ENCODE assay signal across 8 mouse cellular contexts in genomic region chr3:145575743-145576481, GRCm38 (mm10). TPM values are rescaled to one million over a fixed set of nuclear protein-coding genes. Genes with fewer than 3 reads are reported as not detected.
DNase-seq lines count a peak whose midpoint lies in the region; ATAC-seq lines count a peak whose summit lies in the region.

Gene Znhit6 (plus strand): TSS chr3:145576205.

- no peaks in the 10 kb centered on the region for H3K9me3 ChIP-seq in lung, embryonic 16.5 days (ENCODE audit: control insufficient read depth, low read length)

- peaks cover 16% of the 10 kb centered on the region for H3K36me3 ChIP-seq in lung, embryonic 16.5 days (ENCODE audit: control insufficient read depth, insufficient read depth, low read length)

- WGBS in lung, embryonic 16.5 days, result 5% methylated on average over 37 of the region's 37 CpGs

- peak; percentile 88 to 93 for ATAC-seq in hematopoietic stem cell, adult 5-6 weeks (replicated peaks in 1 of 2; ENCODE audit: insufficient read depth in 1 of 2, low FRiP score in 2 of 2, low TSS enrichment in 1 of 2, low read depth in 1 of 2, poor library complexity in 2 of 2, severe bottlenecking in 2 of 2)
- ATAC-seq in lung, embryonic 16.5 days (ENCODE audit: low read depth), result peak; percentile 93

- peak within 1 kb of the TSS; percentile 93 for H3K4me3 ChIP-seq in lung, embryonic 16.5 days (ENCODE audit: low read length)

- peak; percentile 96 for DNase-seq in MEL-GATA-1-ER (ENCODE audit: extremely low read depth, low read depth)
- DNase-seq in cerebellum, adult 8-10 months, result peak; percentile 91
- peak; percentile 92 for DNase-seq in forelimb bud, embryonic 11.5 days (ENCODE audit: low read depth, low spot score)
- peak; percentile 86 for DNase-seq in layer of hippocampus, adult 9-10 months (ENCODE audit: low spot score)
- DNase-seq in ovary, postnatal 10 days (ENCODE audit: low spot score), result peak; percentile 76
- DNase-seq in thymus, postnatal 10 days (ENCODE audit: low spot score in 2 of 2), result peak; percentile 88 to 91

- no peaks in the 10 kb centered on the region for H3K27me3 ChIP-seq in lung, embryonic 16.5 days (ENCODE audit: control insufficient read depth, insufficient read depth, low read depth, low read length)

- H3K4me2 ChIP-seq in lung, embryonic 16.5 days (ENCODE audit: low read depth, low read length), result peak within 1 kb of the TSS; percentile 73

- H3K9ac ChIP-seq in lung, embryonic 16.5 days (ENCODE audit: low read length), result peak within 1 kb of the TSS; percentile 80

- peaks cover 11% of the 10 kb centered on the region for H3K4me1 ChIP-seq in lung, embryonic 16.5 days (replicated peaks; ENCODE audit: control insufficient read depth, insufficient read depth, low read length)

- H3K27ac ChIP-seq in lung, embryonic 16.5 days (ENCODE audit: low read length), result peak within 1 kb of the TSS; percentile 47; the same call in 1 of the 2 replicates

RNA-seq across cellular contexts. Expression of gene Znhit6, which starts in this region (rescaled TPM):
- total RNA-seq in hematopoietic stem cell, adult 5-6 weeks (2017), result 22.1 and 48.8 TPM in 2 replicates
- polyA plus RNA-seq in lung, embryonic 16.5 days (2015; fragmentation: Nextera tagmentation; extraction: Ambion mirVana), result 25.9 and 27.9 TPM in 2 replicates

Comparison
In these comparisons a context has a peak if more than half of its experiments do, and no peak if none do; other contexts are left out.
1. Peak in every context shown above with its lines: DNase-seq, ATAC-seq, H3K4me3 ChIP-seq and H3K27ac ChIP-seq.